Mouse (Mus musculus): ENCODE results near the gene Pcsk5. TPM values are rescaled to one million over a fixed set of nuclear protein-coding genes. Genes with fewer than 3 reads are reported as not detected.

Pcsk5 gene
- polyA plus RNA-seq, 2 experiments = 17.4 to 21.7 TPM

GRCm38 (mm10) chr19:17793457-17793856, 44.0 kb downstream of the Pcsk5 start:
- Histone ChIP-seq H3K4me1 (ENCODE audit: control insufficient read depth, insufficient read depth, low read length) (no peaks in the 10 kb centered on the region), H3K4me3 (replicated peaks; ENCODE audit: low read length) (no peak overlapping the region), H3K27ac (replicated peaks; ENCODE audit: low read depth, low read length) (no peak overlapping the region), H3K9me3 (ENCODE audit: control insufficient read depth, low read length) (no peaks in the 10 kb centered on the region), H3K9ac (ENCODE audit: low read depth, low read length, severe bottlenecking) (no peak overlapping the region), H3K36me3 (ENCODE audit: control insufficient read depth, insufficient read depth, low read length) (0 out of 2 replicates have a peak, but pooled peaks cover 2% of the 10 kb centered on the region), H3K27me3 (ENCODE audit: control insufficient read depth, insufficient read depth, low read length) (no peaks in the 10 kb centered on the region), H3K4me2 (replicated peaks; ENCODE audit: low read depth, low read length, severe bottlenecking) (no peak overlapping the region)
- TF ChIP-seq POLR2A (IDR thresholded peaks at IDR 0.05; ENCODE audit: borderline replicate concordance, extremely low read depth, insufficient read depth, insufficient read length) = no peak
- no peak for DNase-seq (ENCODE audit: low spot score)
- 93% methylated on average over 4 of the region's 4 CpGs for WGBS
- no peak for ATAC-seq (ENCODE audit: low FRiP score, low read depth)

- Histone ChIP-seq H3K36me3 (ENCODE audit: control insufficient read depth, insufficient read depth, low read length) (0 out of 2 replicates have a peak, but pooled peaks cover 2% of the 10 kb centered on the region), H3K4me3 (replicated peaks; ENCODE audit: low read length) (no peak overlapping the region), H3K4me1 (ENCODE audit: control insufficient read depth, insufficient read depth, low read length) (no peaks in the 10 kb centered on the region), H3K9me3 (ENCODE audit: control insufficient read depth, low read length) (no peaks in the 10 kb centered on the region), H3K27ac (replicated peaks; ENCODE audit: low read depth, low read length) (no peak overlapping the region), H3K9ac (ENCODE audit: low read depth, low read length, severe bottlenecking) (no peak overlapping the region), H3K4me2 (replicated peaks; ENCODE audit: low read depth, low read length, severe bottlenecking) (no peak overlapping the region), H3K27me3 (ENCODE audit: control insufficient read depth, insufficient read depth, low read length) (no peaks in the 10 kb centered on the region)
- ATAC-seq (ENCODE audit: low FRiP score, low read depth) = no peak
- no peak for DNase-seq (ENCODE audit: low spot score)
- TF ChIP-seq POLR2A (IDR thresholded peaks at IDR 0.05; ENCODE audit: borderline replicate concordance, extremely low read depth, insufficient read depth, insufficient read length) = no peak
- 91% methylated on average over 5 of the region's 5 CpGs for WGBS
Observed at GRCm38 (mm10) chr19:17791485-17792052, 45.9 kb downstream of the Pcsk5 start.

GRCm38 (mm10) chr19:17788617-17789317, 48.7 kb downstream of the Pcsk5 start:
- no peak for TF ChIP-seq POLR2A (IDR thresholded peaks at IDR 0.05; ENCODE audit: borderline replicate concordance, extremely low read depth, insufficient read depth, insufficient read length)
- WGBS = 82% methylated on average over 10 of the region's 10 CpGs
- no peak overlapping the region for H3K9ac ChIP-seq (ENCODE audit: low read depth, low read length, severe bottlenecking)
- no peak for DNase-seq (ENCODE audit: low spot score)
- no peak overlapping the region for H3K4me2 ChIP-seq (replicated peaks; ENCODE audit: low read depth, low read length, severe bottlenecking)
- no peaks in the 10 kb centered on the region for H3K4me1 ChIP-seq (ENCODE audit: control insufficient read depth, insufficient read depth, low read length)
- no peaks in the 10 kb centered on the region for H3K27me3 ChIP-seq (ENCODE audit: control insufficient read depth, insufficient read depth, low read length)
- no peak overlapping the region for H3K4me3 ChIP-seq (replicated peaks; ENCODE audit: low read length)
- H3K9me3 ChIP-seq (ENCODE audit: control insufficient read depth, low read length) = no peaks in the 10 kb centered on the region
- H3K36me3 ChIP-seq (ENCODE audit: control insufficient read depth, insufficient read depth, low read length) = 0 out of 2 replicates have a peak, but pooled peaks cover 2% of the 10 kb centered on the region
- no peak overlapping the region for H3K27ac ChIP-seq (replicated peaks; ENCODE audit: low read depth, low read length)
- no peak for ATAC-seq (ENCODE audit: low FRiP score, low read depth)

DNA sequence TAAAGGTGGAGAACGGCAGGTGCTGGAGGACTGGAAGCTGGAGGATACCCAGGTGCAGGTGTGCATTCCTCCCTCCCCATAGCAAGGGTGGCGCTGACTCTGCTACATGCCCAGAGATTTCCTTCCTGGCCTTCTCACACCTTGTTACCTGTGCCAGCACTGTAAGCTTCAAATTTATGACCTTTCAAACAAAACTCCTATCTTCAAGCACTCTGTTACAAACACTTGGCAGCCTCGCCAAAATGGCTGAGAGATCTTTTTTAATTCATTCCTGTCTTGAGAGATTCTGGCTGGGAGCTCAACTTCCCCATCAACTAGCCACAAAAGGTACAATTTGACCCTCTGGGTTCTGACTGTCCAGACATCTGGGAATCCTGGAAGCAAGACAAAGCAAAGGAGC, 50.7 kb downstream of the Pcsk5 start:
- Histone ChIP-seq H3K4me2 (replicated peaks; ENCODE audit: low read depth, low read length, severe bottlenecking) (no peak overlapping the region), H3K4me3 (replicated peaks; ENCODE audit: low read length) (no peak overlapping the region), H3K36me3 (ENCODE audit: control insufficient read depth, insufficient read depth, low read length) (no peaks in the 10 kb centered on the region), H3K4me1 (ENCODE audit: control insufficient read depth, insufficient read depth, low read length) (no peaks in the 10 kb centered on the region), H3K9ac (ENCODE audit: low read depth, low read length, severe bottlenecking) (no peak overlapping the region), H3K27ac (replicated peaks; ENCODE audit: low read depth, low read length) (no peak overlapping the region), H3K9me3 (ENCODE audit: control insufficient read depth, low read length) (no peaks in the 10 kb centered on the region), H3K27me3 (ENCODE audit: control insufficient read depth, insufficient read depth, low read length) (no peaks in the 10 kb centered on the region)
- DNase-seq (ENCODE audit: low spot score) (no peak), ATAC-seq (ENCODE audit: low FRiP score, low read depth) (no peak)
- TF ChIP-seq POLR2A (IDR thresholded peaks at IDR 0.05; ENCODE audit: borderline replicate concordance, extremely low read depth, insufficient read depth, insufficient read length) = no peak
- WGBS = 65% methylated on average over 3 of the region's 3 CpGs

GRCm38 (mm10) chr19:17784401-17785192, 52.8 kb downstream of the Pcsk5 start:
- Histone ChIP-seq H3K4me2 (replicated peaks; ENCODE audit: low read depth, low read length, severe bottlenecking) (no peak overlapping the region), H3K27ac (replicated peaks; ENCODE audit: low read depth, low read length) (no peak overlapping the region), H3K4me1 (ENCODE audit: control insufficient read depth, insufficient read depth, low read length) (no peaks in the 10 kb centered on the region), H3K9ac (ENCODE audit: low read depth, low read length, severe bottlenecking) (no peak overlapping the region), H3K36me3 (ENCODE audit: control insufficient read depth, insufficient read depth, low read length) (no peaks in the 10 kb centered on the region), H3K9me3 (ENCODE audit: control insufficient read depth, low read length) (no peaks in the 10 kb centered on the region), H3K27me3 (ENCODE audit: control insufficient read depth, insufficient read depth, low read length) (no peaks in the 10 kb centered on the region), H3K4me3 (replicated peaks; ENCODE audit: low read length) (no peak overlapping the region)
- no peak for DNase-seq (ENCODE audit: low spot score)
- no peak for TF ChIP-seq POLR2A (IDR thresholded peaks at IDR 0.05; ENCODE audit: borderline replicate concordance, extremely low read depth, insufficient read depth, insufficient read length)
- WGBS = 84% methylated on average over 2 of the region's 2 CpGs
- ATAC-seq (ENCODE audit: low FRiP score, low read depth) = no peak
